Mouse (Mus musculus) embryonic facial prominence, embryonic 14.5 days (tissue): ENCODE results near the gene Ascl2. TPM values are rescaled to one million over a fixed set of nuclear protein-coding genes. Genes with fewer than 3 reads are reported as not detected.

Experiments used
- ATAC-seq: fragments of 200-750 bp; cut with Nextera tagmentation; 2 replicates; pipeline ENCODE4 v1.8.0; 2017; ENCODE audit warnings: low read depth, moderate number of reproducible peaks, moderate TSS enrichment
- DNase-seq: peaks from one replicate; pipeline ENCODE4 v3.0.0-alpha.2; 2015; ENCODE audit warnings: low spot score
- H3K27ac ChIP-seq: fragments of 300-500 bp; sonication (generic); replicated peaks from 2 replicates; pipeline ENCODE4 v1.5.1; 2014; ENCODE audit warnings: low read depth, mild to moderate bottlenecking, low read length, moderate library complexity
- H3K27me3 ChIP-seq: fragments of 300-500 bp; sonication (generic); replicated peaks from 2 replicates; pipeline ENCODE4 v1.6.1; 2014; ENCODE audit warnings: low read length; ENCODE audit not compliant: control insufficient read depth, insufficient read depth
- H3K36me3 ChIP-seq: fragments of 300-500 bp; sonication (generic); 2 replicates; pipeline ENCODE4 v1.6.1; 2014; ENCODE audit warnings: low read length, mixed read lengths; ENCODE audit not compliant: control insufficient read depth, insufficient read depth
- H3K4me1 ChIP-seq: fragments of 300-500 bp; sonication (generic); 2 replicates; pipeline ENCODE4 v1.6.1; 2014; ENCODE audit warnings: antibody characterized with exemption, low read length; ENCODE audit not compliant: control insufficient read depth, insufficient read depth
- H3K4me2 ChIP-seq: fragments of 300-500 bp; sonication (generic); 2 replicates; pipeline ENCODE4 v1.6.1; 2014; ENCODE audit warnings: low read depth, mild to moderate bottlenecking, low read length, moderate library complexity, mixed read lengths
- H3K4me3 ChIP-seq: fragments of 300-500 bp; sonication (generic); 2 replicates; pipeline ENCODE4 v1.5.1; 2014; ENCODE audit warnings: low read depth, mild to moderate bottlenecking, low read length
- H3K9ac ChIP-seq: fragments of 300-500 bp; sonication (generic); 2 replicates; pipeline ENCODE4 v1.6.1; 2014; ENCODE audit warnings: low read depth, mild to moderate bottlenecking, low read length, moderate library complexity, mixed read lengths
- H3K9me3 ChIP-seq: fragments of 300-500 bp; sonication (generic); 2 replicates; pipeline ENCODE4 v1.6.1; 2016; ENCODE audit warnings: low read length; ENCODE audit not compliant: control insufficient read depth
- WGBS: fragments of 180-500 bp; shearing (Covaris S2); extraction: QIAGEN DNeasy Blood & Tissue Kit; methylation state at CpG from one replicate; pipeline ENCODE4 v1.1.7; 2014; 5-methylcytosine and 5-hydroxymethylcytosine counted together
- polyA plus RNA-seq: library from polyadenylated mRNA; unstranded; fragments of >200 nt; fragmentation: Nextera tagmentation; extraction: Ambion mirVana; gene quantifications from 2 replicates; pipeline ENCODE4 v1.2.1, GENCODE M21; 2014

Gene Ascl2
- polyA plus RNA-seq, 1 experiment from 2014 or later = 0.89 TPM

GRCm38 (mm10) chr7:142985146-142985545 lies 16.1 kb upstream of the Ascl2 start:
- DNase-seq (no peak), ATAC-seq (no peak)
- no peak overlapping the region for H3K9ac ChIP-seq
- H3K27ac ChIP-seq = no peak overlapping the region
- no peaks in the 10 kb centered on the region for H3K36me3 ChIP-seq
- H3K4me2 ChIP-seq = no peak overlapping the region
- no peaks in the 10 kb centered on the region for H3K9me3 ChIP-seq
- no peaks in the 10 kb centered on the region for H3K4me1 ChIP-seq
- H3K27me3 ChIP-seq = no peaks in the 10 kb centered on the region
- WGBS = 88% methylated on average over 4 of the region's 4 CpGs
- H3K4me3 ChIP-seq = no peak overlapping the region

- no peak overlapping the region for H3K9ac ChIP-seq
- no peak for ATAC-seq
Measured at GRCm38 (mm10) chr7:142981908-142982307, 12.8 kb upstream of the Ascl2 start.

GRCm38 (mm10) chr7:142967884-142968808 lies 918 bp downstream of the Ascl2 start:
- no peak overlapping the region for H3K27ac ChIP-seq
- H3K4me3 ChIP-seq = peak overlapping the region; percentile 47
- peaks cover 11% of the 10 kb centered on the region for H3K4me1 ChIP-seq
- peaks cover 88% of the 10 kb centered on the region for H3K27me3 ChIP-seq
- WGBS = 0% methylated on average over 45 of the region's 90 CpGs
- peak; percentile 90 for DNase-seq
- no peaks in the 10 kb centered on the region for H3K36me3 ChIP-seq
- peak overlapping the region; percentile 96 for H3K4me2 ChIP-seq
- H3K9me3 ChIP-seq = no peaks in the 10 kb centered on the region
- peak; percentile 74 for ATAC-seq
- peak overlapping the region; percentile 56 for H3K9ac ChIP-seq

More at GRCm38 (mm10) chr7:142981908-142982307, 12.8 kb upstream of the Ascl2 start:
- Histone ChIP-seq H3K4me1 (no peaks in the 10 kb centered on the region), H3K36me3 (no peaks in the 10 kb centered on the region), H3K27ac (no peak overlapping the region), H3K4me2 (no peak overlapping the region), H3K4me3 (no peak overlapping the region), H3K27me3 (peaks cover 2% of the 10 kb centered on the region; the same call in 1 of the 2 replicates), H3K9me3 (no peaks in the 10 kb centered on the region)
- DNase-seq = no peak
- 69% methylated on average over 4 of the region's 4 CpGs for WGBS

- peaks cover 11% of the 10 kb centered on the region for H3K4me1 ChIP-seq
- H3K9me3 ChIP-seq = no peaks in the 10 kb centered on the region
- H3K27me3 ChIP-seq = peaks cover 86% of the 10 kb centered on the region
- no peaks in the 10 kb centered on the region for H3K36me3 ChIP-seq
- peak; percentile 57; the same call in 1 of the 2 replicates for ATAC-seq
- under 1% methylated on average over 30 of the region's 36 CpGs for WGBS
- peak overlapping the region; percentile 56 for H3K9ac ChIP-seq
- DNase-seq = peak; percentile 46
- no peak overlapping the region for H3K27ac ChIP-seq
- peak overlapping the region; percentile 47 for H3K4me3 ChIP-seq
- peak overlapping the region; percentile 96 for H3K4me2 ChIP-seq
Measured at GRCm38 (mm10) chr7:142967414-142967883, 1.6 kb downstream of the Ascl2 start.

- 77% methylated on average over 4 of the region's 4 CpGs for WGBS
- H3K36me3 ChIP-seq = no peaks in the 10 kb centered on the region
- no peak for ATAC-seq
Measured at GRCm38 (mm10) chr7:142959752-142960151, 9.3 kb downstream of the Ascl2 start.

GRCm38 (mm10) chr7:142958817-142959216 lies 10.2 kb downstream of the Ascl2 start:
- H3K4me2 ChIP-seq = no peak overlapping the region
- 85% methylated on average over 1 of the region's 1 CpGs for WGBS
- ATAC-seq (no peak), DNase-seq (no peak)
- no peak overlapping the region for H3K4me3 ChIP-seq
- no peak overlapping the region for H3K27ac ChIP-seq
- H3K36me3 ChIP-seq = no peaks in the 10 kb centered on the region
- H3K9ac ChIP-seq = no peak overlapping the region
- H3K27me3 ChIP-seq = peaks cover 2% of the 10 kb centered on the region; the same call in 1 of the 2 replicates
- H3K9me3 ChIP-seq = no peaks in the 10 kb centered on the region
- no peaks in the 10 kb centered on the region for H3K4me1 ChIP-seq

More at GRCm38 (mm10) chr7:142959752-142960151, 9.3 kb downstream of the Ascl2 start:
- Histone ChIP-seq H3K4me3 (no peak overlapping the region), H3K9ac (no peak overlapping the region), H3K4me1 (no peaks in the 10 kb centered on the region), H3K4me2 (no peak overlapping the region), H3K27ac (no peak overlapping the region), H3K27me3 (peaks cover 11% of the 10 kb centered on the region; the same call in 1 of the 2 replicates), H3K9me3 (no peaks in the 10 kb centered on the region)
- DNase-seq = no peak

GRCm38 (mm10) chr7:142956018-142956417 lies 13.0 kb downstream of the Ascl2 start:
- Histone ChIP-seq H3K4me1 (no peaks in the 10 kb centered on the region), H3K9ac (no peak overlapping the region), H3K4me3 (no peak overlapping the region), H3K27me3 (no peaks in the 10 kb centered on the region), H3K27ac (no peak overlapping the region), H3K4me2 (no peak overlapping the region), H3K36me3 (no peaks in the 10 kb centered on the region), H3K9me3 (no peaks in the 10 kb centered on the region)
- ATAC-seq (peak; percentile 53; the same call in 1 of the 2 replicates), DNase-seq (peak; percentile 19)
- 53% methylated on average over 2 of the region's 2 CpGs for WGBS

GRCm38 (mm10) chr7:142949568-142949967 lies 19.5 kb downstream of the Ascl2 start:
- 0% methylated on average over 1 of the region's 1 CpGs for WGBS
- DNase-seq = no peak
- H3K4me3 ChIP-seq = no peak overlapping the region
- H3K9me3 ChIP-seq = no peaks in the 10 kb centered on the region
- no peak overlapping the region for H3K4me2 ChIP-seq
- H3K27ac ChIP-seq = no peak overlapping the region
- H3K27me3 ChIP-seq = no peaks in the 10 kb centered on the region
- H3K4me1 ChIP-seq = no peaks in the 10 kb centered on the region
- no peak for ATAC-seq
- H3K9ac ChIP-seq = no peak overlapping the region
- no peaks in the 10 kb centered on the region for H3K36me3 ChIP-seq
